Mouse (Mus musculus) spleen, postnatal 36 days (tissue): Measurements from ENCODE around the gene Josd1.

ENCODE experiments used
- DNase-seq, 2 experiments: peaks; one replicate each; pipeline ENCODE4 v3.0.0; 2022; ENCODE audit warnings: low spot score in 2 of 2, mixed read lengths in 1 of 2

Gene Josd1

DNA sequence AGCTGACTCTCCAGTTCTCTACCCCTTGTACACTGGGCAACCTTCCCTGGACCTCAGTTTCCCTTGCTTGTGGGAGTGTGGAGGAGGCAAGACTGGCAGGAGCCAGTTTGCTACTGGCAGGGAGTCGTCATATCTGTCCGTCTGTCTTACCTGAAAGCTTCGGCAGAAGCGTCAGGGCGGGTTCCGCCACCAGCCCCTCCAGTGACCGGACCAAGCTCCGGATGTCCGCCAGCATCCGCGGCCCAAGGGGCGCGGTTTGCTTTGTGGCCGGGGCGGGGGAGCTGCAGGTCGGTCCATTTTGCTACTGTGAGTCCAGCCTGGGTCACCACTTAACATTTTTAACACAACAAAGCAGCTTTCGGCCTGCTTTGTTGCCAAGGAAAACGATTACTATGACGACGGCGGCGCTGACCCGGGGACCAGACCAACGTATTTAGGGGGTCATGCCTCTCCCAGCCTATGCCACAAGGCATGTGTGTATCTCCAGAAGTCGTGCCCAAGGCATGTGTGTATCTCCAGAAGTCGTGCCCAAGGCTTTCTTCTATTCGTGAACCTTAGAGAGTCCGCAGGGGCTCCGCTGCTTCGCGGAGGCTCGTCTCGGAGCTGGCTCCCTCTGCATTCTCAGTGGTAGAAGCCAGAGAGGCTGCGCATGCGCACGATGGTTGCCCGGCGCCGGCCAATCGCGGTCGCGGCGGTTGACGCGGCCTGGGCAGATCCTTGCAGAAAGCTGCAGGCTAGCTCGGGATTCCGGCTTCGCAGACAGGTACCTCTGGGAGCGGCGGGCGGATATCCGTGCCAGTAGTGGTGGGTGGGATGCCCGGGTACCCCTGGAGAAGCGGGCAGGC, 29.0 kb downstream of the Josd1 start, which contains the start of the genes Fam227a and Cby1:
Gene Fam227a, minus strand, starts transcription at position 426 of the 845 bp plus-strand sequence.
Gene Cby1, plus strand, starts transcription at position 669 of the 845 bp plus-strand sequence.
- DNase-seq = peak; percentile 91

DNA sequence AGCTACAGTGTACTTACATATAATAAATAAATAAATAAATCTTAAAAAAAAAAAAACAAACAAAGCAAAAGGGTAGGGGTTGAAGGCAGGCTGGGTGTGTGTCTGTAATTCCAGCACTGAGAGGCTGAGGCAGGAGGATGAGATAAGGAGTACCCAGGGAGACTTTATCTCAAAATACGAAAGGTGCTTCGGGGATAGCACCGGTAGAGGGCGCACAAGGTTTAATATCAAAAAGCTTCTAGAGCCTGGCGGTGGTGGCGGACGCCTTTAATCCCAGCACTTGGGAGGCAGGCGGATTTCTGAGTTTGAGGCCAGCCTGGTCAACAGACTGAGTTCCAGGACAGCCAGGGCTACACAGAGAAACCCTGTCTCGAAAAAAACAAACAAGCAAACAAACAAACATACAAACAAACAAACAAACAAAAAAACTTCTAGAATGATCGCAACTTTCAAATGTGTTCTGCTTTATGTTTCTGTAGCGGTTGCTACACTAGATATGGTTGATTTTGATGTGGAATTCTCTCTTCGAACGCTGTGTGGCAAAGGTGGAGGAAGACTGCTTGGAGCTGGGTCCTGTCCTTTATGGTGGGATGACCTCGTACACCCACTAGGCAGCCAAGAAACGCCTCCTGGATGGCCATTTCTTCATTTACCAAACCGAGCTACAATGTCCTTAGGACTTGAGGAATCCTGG, 29.7 kb downstream of the Josd1 start:
- peak; percentile 75 to 86 for DNase-seq

DNA sequence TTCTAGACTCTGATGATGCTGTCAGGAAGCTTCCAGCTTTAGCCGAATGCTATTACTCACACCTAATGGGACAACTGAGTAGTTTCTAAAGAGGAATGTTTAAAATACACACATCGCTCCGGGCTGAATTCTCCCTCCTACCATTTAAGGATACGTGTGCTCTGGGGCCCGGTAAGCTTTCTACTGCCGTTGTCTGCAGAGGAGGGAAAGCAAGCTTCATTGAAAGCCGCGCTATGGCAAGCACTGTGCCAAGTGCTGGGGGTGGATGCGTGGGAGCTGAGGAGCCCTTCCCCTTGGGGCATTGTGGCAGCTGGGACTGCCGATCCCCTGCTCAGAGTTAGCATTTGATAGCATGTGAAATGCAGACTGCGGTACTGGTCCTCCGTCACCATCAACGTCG, 31.3 kb downstream of the Josd1 start:
- no peak for DNase-seq

DNA sequence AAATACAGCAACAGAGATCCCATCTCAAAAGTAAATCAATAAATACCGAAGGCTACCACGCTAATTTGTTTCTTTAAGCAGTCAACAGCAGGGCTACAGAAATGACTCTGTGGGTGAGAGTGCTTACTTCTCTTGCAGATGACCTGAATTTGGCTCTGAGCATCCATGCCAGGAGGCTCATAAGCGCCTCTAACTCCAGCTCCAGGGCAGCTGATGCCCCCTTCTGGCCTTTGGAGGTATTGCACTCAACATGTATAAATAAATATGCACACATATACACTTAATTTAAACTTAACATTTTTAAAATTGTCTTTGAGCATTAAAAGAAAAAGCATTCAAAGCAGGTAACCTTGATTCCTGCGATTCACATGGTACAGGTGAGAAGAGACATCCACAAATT, 36.2 kb downstream of the Josd1 start:
- DNase-seq = no peak

DNA sequence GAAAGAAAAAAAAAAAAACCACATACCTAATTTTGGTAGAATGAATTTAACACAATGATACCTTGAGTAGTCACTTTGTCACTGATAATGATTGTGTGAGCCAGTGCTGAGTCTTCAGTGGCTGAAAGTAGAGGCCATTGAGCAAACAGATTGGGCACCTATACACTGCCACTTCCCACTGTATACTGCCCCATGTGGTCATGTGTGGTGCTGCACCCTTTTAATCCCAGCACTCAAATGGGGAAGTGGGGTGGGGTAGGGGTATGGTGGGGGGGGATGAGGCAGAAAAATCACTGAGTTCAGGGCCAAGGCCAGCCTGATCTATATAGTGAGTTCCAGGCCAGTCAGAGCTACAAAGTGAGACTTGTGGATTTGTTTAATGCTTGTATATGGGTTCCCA, 37.1 kb downstream of the Josd1 start:
- peak; percentile 29 to 58 for DNase-seq

DNA sequence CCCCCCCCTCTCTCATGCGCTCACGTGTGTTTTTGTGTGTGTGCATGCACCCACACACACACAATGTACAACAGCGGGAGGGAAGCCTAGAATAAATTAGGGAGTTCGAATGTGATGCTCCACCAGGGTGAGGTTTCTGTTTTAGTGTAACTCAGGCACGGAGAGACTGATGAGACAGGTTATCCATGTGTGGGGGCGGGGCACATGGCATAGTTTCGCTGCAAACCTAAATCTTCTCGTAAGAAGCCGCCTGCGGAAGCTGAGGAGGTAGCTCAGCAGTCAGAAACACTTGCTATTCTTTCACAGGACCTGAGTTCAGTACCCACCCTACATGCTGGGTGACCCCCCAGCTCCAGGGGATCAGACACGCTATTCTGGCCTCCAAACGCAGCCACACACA, 39.6 kb downstream of the Josd1 start:
- DNase-seq = no peak

DNA sequence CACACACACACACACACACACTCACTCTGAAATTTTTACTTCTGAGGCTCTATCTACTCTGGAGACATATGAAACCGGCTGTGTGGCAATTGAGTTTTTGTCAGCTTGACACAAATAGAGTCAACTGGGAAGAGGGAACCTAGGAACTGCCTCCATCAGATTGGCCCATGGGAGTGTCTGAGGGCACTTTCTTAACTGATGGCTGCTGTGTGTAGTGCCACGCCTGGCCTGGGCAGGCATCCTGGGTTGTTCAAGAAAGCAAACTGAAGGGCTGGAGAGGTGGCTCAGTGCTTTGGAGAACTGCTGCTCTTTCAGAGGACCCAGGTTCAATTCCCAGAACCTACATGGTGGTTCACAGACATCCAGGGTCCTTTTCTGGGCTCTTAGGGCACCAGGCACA, 42.2 kb downstream of the Josd1 start:
- DNase-seq = no peak

DNA sequence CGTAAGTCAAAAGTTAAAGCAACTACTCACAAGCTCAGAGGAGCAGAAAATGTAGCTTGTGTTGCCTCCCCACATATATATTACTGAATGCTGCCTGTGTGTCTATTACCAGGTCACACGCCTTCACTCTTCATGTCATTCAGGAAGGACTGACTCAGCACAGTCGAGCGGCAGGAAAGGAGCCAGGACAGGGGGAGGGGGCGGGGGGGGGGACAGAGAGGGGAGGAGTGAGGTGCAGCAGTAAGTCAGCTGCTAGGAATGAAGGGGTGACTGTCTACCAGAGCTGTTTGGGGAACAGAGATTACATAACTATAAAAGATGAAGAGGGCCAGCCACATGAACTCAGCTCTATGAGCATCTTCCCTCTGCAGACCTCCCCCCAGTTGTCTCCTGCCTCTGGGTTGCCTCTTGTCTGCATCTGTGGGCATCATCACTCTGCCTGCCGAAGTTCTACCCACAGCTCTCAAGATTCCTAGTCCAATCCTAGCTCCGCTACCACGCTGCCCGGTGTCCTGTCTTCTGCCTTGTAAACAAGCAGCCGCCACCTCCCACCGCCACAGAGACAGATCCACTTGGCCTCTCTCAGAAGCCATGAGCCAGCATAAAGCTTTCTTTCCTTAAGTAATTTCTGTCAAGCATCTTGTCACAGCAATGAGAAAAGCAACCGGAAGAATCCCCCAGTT, 46.4 kb downstream of the Josd1 start:
- no peak for DNase-seq

DNA sequence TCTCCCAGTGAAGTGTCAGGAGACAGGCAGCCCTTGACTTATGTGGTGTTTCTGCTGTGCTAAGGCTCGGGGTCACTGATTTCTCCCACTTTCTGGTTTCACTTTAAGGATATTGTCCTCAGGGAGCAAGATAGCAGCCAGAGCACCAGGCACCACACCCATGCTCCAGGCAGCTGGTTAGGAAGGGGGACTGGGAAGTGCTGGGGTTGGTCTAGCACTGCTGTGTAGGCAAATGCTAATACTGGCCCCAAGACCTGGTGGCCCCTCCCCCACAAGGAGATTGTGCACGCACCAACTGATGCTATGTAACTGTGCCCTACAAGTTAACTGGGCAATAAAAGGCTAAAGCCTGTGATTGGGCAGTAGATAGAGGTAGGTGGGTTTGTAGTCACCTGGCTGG, 57.2 kb downstream of the Josd1 start:
- DNase-seq = no peak
